Mouse (Mus musculus) liver, embryonic 14.5 days (tissue): ENCODE data around the gene Kif14. TPM values are rescaled to one million over a fixed set of nuclear protein-coding genes. Genes with fewer than 3 reads are reported as not detected.

Experiments
- ATAC-seq: fragments of 200-750 bp; cut with Nextera tagmentation; 2 replicates; pipeline ENCODE4 v1.8.0; 2017; ENCODE audit warnings: moderate number of reproducible peaks, mild to moderate bottlenecking, moderate library complexity; ENCODE audit not compliant: insufficient read depth
- DNase-seq, 3 experiments: peaks; one replicate each; pipeline ENCODE4 v3.0.0-alpha.2; 2012 to 2013; ENCODE audit warnings: low read depth in 3 of 3, low spot score in 3 of 3
- H3K27ac ChIP-seq: fragments of 300-500 bp; sonication (generic); 2 replicates; pipeline ENCODE4 v1.5.1; 2014; ENCODE audit warnings: moderate library complexity, mild to moderate bottlenecking, control low read depth, inconsistent platforms
- H3K27me3 ChIP-seq: fragments of 300-500 bp; sonication (generic); 2 replicates; pipeline ENCODE4 v1.6.1; 2014; ENCODE audit warnings: mild to moderate bottlenecking, low read length, moderate library complexity; ENCODE audit not compliant: control insufficient read depth, insufficient read depth
- H3K36me3 ChIP-seq: fragments of 300-500 bp; sonication (generic); replicated peaks from 2 replicates; pipeline ENCODE4 v1.6.1; 2014; ENCODE audit warnings: low read depth; ENCODE audit not compliant: control insufficient read depth, insufficient read depth
- H3K4me1 ChIP-seq, 2 experiments: fragments of 200-500 bp in 1 of 2; fragments of 300-500 bp in 1 of 2; sonication (generic) in 1 of 2; replicated peaks; 2 replicates each; pipeline ENCODE4 v1.6.1; 2012 to 2014; ENCODE audit warnings: antibody characterized with exemption in 1 of 2, inconsistent platforms in 1 of 2, low read length in 1 of 2; ENCODE audit not compliant: control insufficient read depth in 2 of 2, insufficient read depth in 2 of 2
- H3K4me2 ChIP-seq: fragments of 300-500 bp; sonication (generic); 2 replicates; pipeline ENCODE4 v1.6.1; 2014; ENCODE audit warnings: low read depth, mild to moderate bottlenecking, control low read depth, moderate library complexity
- H3K4me3 ChIP-seq, 2 experiments: fragments of 200-500 bp in 1 of 2; fragments of 300-500 bp in 1 of 2; sonication (generic) in 1 of 2; 2 replicates each; pipeline ENCODE4 v1.5.1; 2012 to 2014; ENCODE audit warnings: low read depth in 2 of 2, low read length in 2 of 2, mild to moderate bottlenecking in 2 of 2, control low read depth in 1 of 2, inconsistent platforms in 1 of 2, moderate library complexity in 1 of 2; ENCODE audit not compliant: insufficient read depth in 1 of 2
- H3K9ac ChIP-seq: fragments of 300-500 bp; sonication (generic); replicated peaks from 2 replicates; pipeline ENCODE4 v1.6.1; 2014; ENCODE audit warnings: mild to moderate bottlenecking, control low read depth, moderate library complexity
- H3K9me3 ChIP-seq: fragments of 300-500 bp; sonication (generic); 2 replicates; pipeline ENCODE4 v1.6.1; 2016; ENCODE audit warnings: low read length, mixed read lengths; ENCODE audit not compliant: control insufficient read depth
- CTCF ChIP-seq: IDR thresholded peaks from 2 replicates; pipeline ENCODE4 v1.5.1; 2016; ENCODE audit warnings: antibody characterized with exemption, low read depth, control low read depth
- EP300 ChIP-seq: IDR thresholded peaks from 2 replicates; pipeline ENCODE4 v1.6.1; 2016; ENCODE audit warnings: antibody characterized with exemption, low read depth
- WGBS: fragments of 180-500 bp; shearing (Covaris S2); extraction: QIAGEN DNeasy Blood & Tissue Kit; methylation state at CpG from one replicate; pipeline ENCODE4 v1.1.7; 2014; ENCODE audit not compliant: insufficient replicate concordance; 5-methylcytosine and 5-hydroxymethylcytosine counted together
- polyA plus RNA-seq, 2 experiments: library from polyadenylated mRNA; depleted of rRNA in 1 of 2; stranded (reverse) in 1 of 2; unstranded in 1 of 2; fragments of >200 nt; fragmentation: Nextera tagmentation in 1 of 2; extraction: Ambion mirVana in 1 of 2; gene quantifications; 2 replicates each; pipeline versions ENCODE4 v1.2.1 to v1.2.3; 2012 to 2014

The Kif14 gene
- polyA plus RNA-seq, 2 experiments = 4.9 to 8.3 TPM

GRCm38 (mm10) chr1:136430126-136430818 lies 35.9 kb upstream of the Kif14 start:
- Histone ChIP-seq H3K4me2 (no peak overlapping the region), H3K4me3 (no peak overlapping the region), H3K36me3 (peaks cover 3% of the 10 kb centered on the region), H3K9me3 (no peaks in the 10 kb centered on the region), H3K9ac (no peak overlapping the region), H3K4me1 (peaks cover 31 to 36% of the 10 kb centered on the region in 2 experiments), H3K27me3 (no peaks in the 10 kb centered on the region), H3K27ac (peak overlapping the region; percentile 33)
- peak in 1 of 3 experiments; percentile 53 for DNase-seq
- 70% methylated on average over 7 of the region's 7 CpGs for WGBS
- TF ChIP-seq CTCF = no peak
- TF ChIP-seq EP300 = no peak
- no peak for ATAC-seq

GRCm38 (mm10) chr1:136440741-136441140 lies 25.4 kb upstream of the Kif14 start:
- H3K27me3 ChIP-seq = no peaks in the 10 kb centered on the region
- no peak overlapping the region for H3K4me3 ChIP-seq
- peaks cover 30% of the 10 kb centered on the region in 2 experiments for H3K4me1 ChIP-seq
- no peak overlapping the region for H3K27ac ChIP-seq
- DNase-seq = no peak
- no peak overlapping the region for H3K9ac ChIP-seq
- TF ChIP-seq EP300 (no peak), CTCF (no peak)
- no peak overlapping the region for H3K4me2 ChIP-seq
- H3K9me3 ChIP-seq = no peaks in the 10 kb centered on the region
- ATAC-seq = no peak
- no peaks in the 10 kb centered on the region for H3K36me3 ChIP-seq
- 85% methylated on average over 7 of the region's 7 CpGs for WGBS

DNA sequence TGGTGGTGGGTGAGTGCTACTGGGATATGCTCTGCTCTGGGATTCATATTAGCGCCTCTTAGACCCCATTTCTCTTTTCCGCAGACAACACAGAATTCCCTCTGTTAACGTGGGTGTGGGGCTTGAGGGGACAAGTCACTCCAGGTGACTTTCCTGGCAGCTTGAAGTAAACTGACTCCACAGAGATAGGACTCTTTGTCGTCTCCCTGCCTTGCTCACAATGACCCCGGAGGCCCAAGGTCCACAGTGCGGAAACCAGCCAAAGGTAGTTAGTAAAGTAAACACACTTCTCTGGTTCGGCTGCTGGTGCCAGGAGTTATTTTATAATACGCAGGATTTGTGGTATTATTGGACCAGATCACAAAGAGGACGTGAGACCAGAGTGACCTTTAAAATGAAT lies 23.3 kb upstream of the Kif14 start:
- H3K4me3 ChIP-seq = no peak overlapping the region
- H3K9me3 ChIP-seq = no peaks in the 10 kb centered on the region
- no peaks in the 10 kb centered on the region for H3K27me3 ChIP-seq
- DNase-seq (no peak), ATAC-seq (no peak)
- H3K9ac ChIP-seq = no peak overlapping the region
- H3K27ac ChIP-seq = no peak overlapping the region
- H3K36me3 ChIP-seq = no peaks in the 10 kb centered on the region
- TF ChIP-seq CTCF (no peak), EP300 (no peak)
- WGBS = 72% methylated on average over 9 of the region's 9 CpGs
- H3K4me2 ChIP-seq = no peak overlapping the region
- H3K4me1 ChIP-seq = peaks cover 35 to 38% of the 10 kb centered on the region in 2 experiments

DNA sequence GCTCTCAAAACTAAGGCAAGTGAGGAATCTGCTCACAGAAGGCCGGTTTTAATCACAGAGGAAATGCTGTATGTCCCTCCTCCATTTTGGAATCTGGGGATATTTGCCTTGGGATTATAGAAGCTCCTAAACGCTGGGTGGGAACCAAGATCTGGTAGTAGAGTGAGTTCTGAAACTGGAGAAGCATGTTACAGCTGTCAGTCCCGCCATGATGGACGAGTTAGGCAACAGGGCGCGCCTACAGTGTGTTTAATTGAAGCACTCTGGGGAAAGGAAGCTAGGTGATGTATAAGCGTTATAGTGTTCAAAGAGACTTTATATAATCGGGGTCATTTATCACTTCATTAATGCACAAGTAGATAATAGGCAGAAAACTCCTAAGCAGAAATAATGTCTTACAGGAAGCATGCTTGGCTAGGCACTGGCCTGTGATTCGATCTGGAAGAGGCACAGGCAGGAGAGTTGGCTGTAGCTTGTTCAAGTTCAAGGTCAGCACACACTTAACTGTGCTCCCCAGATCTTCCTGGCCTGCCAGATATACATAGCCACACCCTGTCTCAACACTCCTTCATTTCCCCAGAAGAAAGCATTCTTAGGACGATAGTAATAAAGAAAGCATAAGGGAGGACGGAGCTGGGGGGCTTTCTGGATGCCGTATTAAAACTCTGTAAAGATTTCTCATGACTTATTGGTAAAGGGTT lies 21.4 kb upstream of the Kif14 start:
- DNase-seq (peak; percentile 68 to 70 (median 70)), ATAC-seq (peak; percentile 98)
- Histone ChIP-seq H3K9ac (peak overlapping the region; percentile 65), H3K36me3 (no peaks in the 10 kb centered on the region), H3K27ac (peak overlapping the region; percentile 80), H3K27me3 (no peaks in the 10 kb centered on the region), H3K4me2 (peak overlapping the region; percentile 63), H3K4me1 (peaks cover 35 to 38% of the 10 kb centered on the region in 2 experiments), H3K4me3 (peak overlapping the region in 1 of 2 experiments; percentile 32; a peak in 2 of 4 replicates), H3K9me3 (no peaks in the 10 kb centered on the region)
- WGBS = 57% methylated on average over 12 of the region's 12 CpGs
- TF ChIP-seq CTCF (no peak), EP300 (peak; percentile 88)

- H3K9me3 ChIP-seq = no peaks in the 10 kb centered on the region
- no peak overlapping the region for H3K4me3 ChIP-seq
- no peak overlapping the region for H3K27ac ChIP-seq
- H3K36me3 ChIP-seq = no peaks in the 10 kb centered on the region
- 83% methylated on average over 10 of the region's 10 CpGs for WGBS
- ATAC-seq = no peak
- no peak overlapping the region for H3K9ac ChIP-seq
- H3K4me2 ChIP-seq = no peak overlapping the region
- no peaks in the 10 kb centered on the region for H3K27me3 ChIP-seq
- peaks cover 35 to 36% of the 10 kb centered on the region in 2 experiments for H3K4me1 ChIP-seq
- TF ChIP-seq CTCF (no peak), EP300 (no peak)
- DNase-seq = no peak
Observed at GRCm38 (mm10) chr1:136446933-136447332, 19.2 kb upstream of the Kif14 start.
